Mouse (Mus musculus) heart, embryonic 15.5 days (tissue): Measurements from ENCODE around the gene Foxk1. TPM values are rescaled to one million over a fixed set of nuclear protein-coding genes. Genes with fewer than 3 reads are reported as not detected.

Experiments used
- ATAC-seq: fragments of 200-750 bp; cut with Nextera tagmentation; replicated peaks from 2 replicates; pipeline ENCODE4 v1.8.0; 2017; ENCODE audit warnings: low read depth, moderate TSS enrichment; ENCODE audit not compliant: insufficient number of reproducible peaks, insufficient read depth, low FRiP score
- H3K27ac ChIP-seq: fragments of 300-500 bp; sonication (generic); 2 replicates; pipeline ENCODE4 v1.5.1; 2015; ENCODE audit warnings: mild to moderate bottlenecking, inconsistent platforms
- H3K27me3 ChIP-seq: fragments of 300-500 bp; sonication (generic); 2 replicates; pipeline ENCODE4 v1.6.1; 2015; ENCODE audit warnings: inconsistent platforms
- H3K36me3 ChIP-seq: fragments of 300-500 bp; sonication (generic); 2 replicates; pipeline ENCODE4 v1.6.1; 2015; ENCODE audit warnings: mild to moderate bottlenecking, inconsistent platforms
- H3K4me1 ChIP-seq: fragments of 300-500 bp; sonication (generic); replicated peaks from 2 replicates; pipeline ENCODE4 v1.6.1; 2015; ENCODE audit warnings: inconsistent platforms
- H3K4me2 ChIP-seq: fragments of 300-500 bp; sonication (generic); 2 replicates; pipeline ENCODE4 v1.6.1; 2015; ENCODE audit warnings: inconsistent platforms, mild to moderate bottlenecking, moderate library complexity
- H3K4me3 ChIP-seq: fragments of 300-500 bp; sonication (generic); 2 replicates; pipeline ENCODE4 v1.5.1; 2015; ENCODE audit warnings: mild to moderate bottlenecking, inconsistent platforms
- H3K9ac ChIP-seq: fragments of 300-500 bp; sonication (generic); 2 replicates; pipeline ENCODE4 v1.6.1; 2015; ENCODE audit warnings: mild to moderate bottlenecking, inconsistent platforms
- H3K9me3 ChIP-seq: fragments of 300-500 bp; sonication (generic); replicated peaks from 2 replicates; pipeline ENCODE4 v1.6.1; 2016; ENCODE audit warnings: inconsistent platforms
- WGBS: fragments of 180-500 bp; shearing (Covaris S2); methylation state at CpG from one replicate; pipeline ENCODE4 v1.1.7; 2015; ENCODE audit warnings: mixed read lengths; 5-methylcytosine and 5-hydroxymethylcytosine counted together
- polyA plus RNA-seq: library from polyadenylated mRNA; unstranded; fragments of >200 nt; fragmentation: Nextera tagmentation; extraction: Ambion mirVana; gene quantifications from 2 replicates; pipeline ENCODE4 v1.2.1, GENCODE M21; 2015

Gene Foxk1
- polyA plus RNA-seq, 1 experiment from 2014 or later, result 3.1 TPM

DNA sequence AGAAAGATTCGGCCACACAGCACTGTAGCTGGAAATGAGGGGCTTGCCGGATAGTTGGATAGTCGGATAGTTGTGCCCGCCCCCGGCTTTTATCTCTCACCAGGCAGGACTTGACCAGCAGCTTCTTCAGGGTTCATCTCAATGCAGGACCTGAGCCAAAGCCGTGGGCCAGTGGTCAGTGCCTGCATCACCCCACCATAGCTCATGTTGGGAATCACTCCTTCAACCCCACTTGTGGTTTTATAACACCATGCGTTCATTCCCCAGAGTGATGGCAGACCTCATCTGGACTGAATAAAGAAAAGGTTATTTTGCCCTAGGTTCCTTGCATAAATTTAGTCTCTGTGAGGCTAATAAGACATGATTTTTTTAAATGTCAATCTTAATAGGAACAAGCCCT lies 9.1 kb downstream of the Foxk1 start:
- Histone ChIP-seq H3K36me3 (no peaks in the 10 kb centered on the region; the same call in 1 of the 2 replicates), H3K27ac (no peak overlapping the region), H3K4me3 (no peak overlapping the region), H3K4me2 (no peak overlapping the region), H3K27me3 (no peaks in the 10 kb centered on the region), H3K4me1 (peaks cover 41% of the 10 kb centered on the region), H3K9me3 (no peaks in the 10 kb centered on the region), H3K9ac (no peak overlapping the region)
- WGBS, result 37% methylated on average over 7 of the region's 7 CpGs
- ATAC-seq, result no peak

DNA sequence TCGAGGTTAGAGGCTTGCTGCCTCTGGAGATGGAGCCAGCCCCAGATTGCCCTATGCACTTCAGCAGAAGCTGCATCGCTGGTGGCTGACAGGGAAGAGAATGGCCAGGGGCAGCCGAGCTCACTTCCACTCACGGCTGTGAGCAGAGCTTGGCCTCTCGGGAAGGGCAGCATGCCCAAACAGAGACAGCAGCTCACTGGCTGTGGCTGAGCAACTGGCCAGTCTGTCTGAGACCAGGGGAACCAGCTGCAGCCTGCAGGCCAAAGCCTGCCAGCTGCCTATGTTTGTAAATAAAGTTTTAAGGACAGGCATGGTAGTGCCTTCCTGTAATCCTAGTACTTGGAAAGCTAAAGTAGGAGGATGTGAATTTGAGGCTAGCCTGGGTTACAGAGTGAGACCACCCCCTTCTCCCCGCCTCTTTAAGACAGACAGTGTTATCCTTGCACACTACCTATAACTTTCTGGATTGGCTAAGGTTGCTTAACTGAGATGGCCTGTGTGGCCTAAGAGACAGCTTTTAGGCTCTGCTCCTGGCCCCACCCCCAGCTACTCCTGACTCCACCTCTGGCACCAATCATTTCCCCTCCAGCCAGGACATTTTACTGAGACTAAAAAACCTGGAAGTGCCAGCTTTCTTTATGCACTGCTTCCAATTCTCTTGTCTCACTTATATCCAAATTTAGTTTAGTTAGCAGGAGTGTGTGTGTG lies 11.5 kb downstream of the Foxk1 start:
- peaks cover 58% of the 10 kb centered on the region for H3K4me1 ChIP-seq
- H3K27me3 ChIP-seq, result no peaks in the 10 kb centered on the region
- 0 out of 2 replicates have a peak overlapping the region, but pooled peaks have one; percentile 19 for H3K9ac ChIP-seq
- no peak overlapping the region for H3K4me2 ChIP-seq
- no peaks in the 10 kb centered on the region for H3K9me3 ChIP-seq
- peak; percentile 14; the same call in 1 of the 2 replicates for ATAC-seq
- no peak overlapping the region for H3K4me3 ChIP-seq
- peak overlapping the region; percentile 50 for H3K27ac ChIP-seq
- no peaks in the 10 kb centered on the region for H3K36me3 ChIP-seq
- 43% methylated on average over 6 of the region's 6 CpGs for WGBS

DNA sequence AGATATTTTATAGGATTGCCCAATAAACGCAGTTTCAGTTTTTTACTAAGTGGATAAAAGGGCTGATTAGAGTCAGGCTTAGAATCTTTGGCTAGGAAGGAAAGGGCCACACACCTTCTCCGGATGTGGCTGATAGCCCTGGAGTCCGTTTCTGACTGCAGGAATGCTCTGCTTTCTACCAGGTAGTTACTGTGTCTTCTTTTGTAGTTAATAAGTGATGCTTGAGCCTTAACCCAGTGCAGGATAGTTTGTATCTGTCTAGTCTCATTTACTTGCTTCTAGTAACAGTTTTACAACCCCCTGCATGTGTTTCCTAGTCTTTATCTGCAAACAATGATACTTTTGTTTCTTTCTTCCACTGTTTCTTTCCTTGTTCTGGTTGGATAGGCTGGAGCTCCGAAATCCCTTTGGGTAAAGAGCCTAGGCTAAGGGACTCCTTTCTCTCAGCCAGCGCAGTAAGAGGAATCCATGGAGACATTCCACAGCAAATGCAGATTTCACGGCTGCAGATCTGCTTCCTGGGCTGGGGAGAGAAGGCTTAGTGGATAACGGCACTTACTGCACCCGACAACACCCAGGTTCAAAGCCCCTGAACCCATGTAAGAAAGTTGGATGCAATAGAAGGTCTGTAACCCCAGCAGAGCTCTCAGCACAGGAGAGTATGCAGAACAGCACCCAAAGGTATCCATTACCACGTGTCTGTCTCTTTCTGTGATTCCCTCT lies 12.6 kb downstream of the Foxk1 start:
- 37% methylated on average over 9 of the region's 9 CpGs for WGBS
- H3K27me3 ChIP-seq, result no peaks in the 10 kb centered on the region
- no peak overlapping the region for H3K4me2 ChIP-seq
- no peak for ATAC-seq
- 0 out of 2 replicates have a peak overlapping the region, but pooled peaks have one; percentile 50 for H3K27ac ChIP-seq
- H3K36me3 ChIP-seq, result no peaks in the 10 kb centered on the region
- peaks cover 56% of the 10 kb centered on the region for H3K4me1 ChIP-seq
- H3K9ac ChIP-seq, result no peak overlapping the region
- no peaks in the 10 kb centered on the region for H3K9me3 ChIP-seq
- no peak overlapping the region for H3K4me3 ChIP-seq

DNA sequence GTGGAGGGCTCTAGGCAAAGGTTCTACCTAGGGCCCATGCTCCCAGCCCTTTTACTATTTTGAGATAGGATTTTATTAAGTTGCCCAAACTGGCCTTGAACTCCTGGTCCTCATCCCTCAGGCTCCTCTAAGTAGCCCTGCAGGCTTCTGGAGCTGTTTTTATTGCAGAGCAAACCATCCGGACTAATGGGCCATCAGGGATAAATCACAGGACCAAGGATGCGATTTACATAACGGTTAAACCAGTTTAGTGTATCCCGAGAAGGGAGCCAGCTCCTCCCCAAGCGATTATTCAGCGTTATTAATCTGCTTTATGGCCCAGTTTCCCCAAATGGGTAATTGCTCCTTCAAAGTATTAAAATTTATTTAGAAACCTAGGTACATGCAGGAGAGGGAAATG lies 14.1 kb downstream of the Foxk1 start:
- no peak overlapping the region for H3K4me3 ChIP-seq
- no peak overlapping the region for H3K9ac ChIP-seq
- no peak overlapping the region for H3K4me2 ChIP-seq
- peaks cover 58% of the 10 kb centered on the region for H3K4me1 ChIP-seq
- no peaks in the 10 kb centered on the region for H3K27me3 ChIP-seq
- no peak for ATAC-seq
- 70% methylated on average over 6 of the region's 6 CpGs for WGBS
- no peaks in the 10 kb centered on the region for H3K36me3 ChIP-seq
- H3K27ac ChIP-seq, result no peak overlapping the region
- H3K9me3 ChIP-seq, result no peaks in the 10 kb centered on the region

DNA sequence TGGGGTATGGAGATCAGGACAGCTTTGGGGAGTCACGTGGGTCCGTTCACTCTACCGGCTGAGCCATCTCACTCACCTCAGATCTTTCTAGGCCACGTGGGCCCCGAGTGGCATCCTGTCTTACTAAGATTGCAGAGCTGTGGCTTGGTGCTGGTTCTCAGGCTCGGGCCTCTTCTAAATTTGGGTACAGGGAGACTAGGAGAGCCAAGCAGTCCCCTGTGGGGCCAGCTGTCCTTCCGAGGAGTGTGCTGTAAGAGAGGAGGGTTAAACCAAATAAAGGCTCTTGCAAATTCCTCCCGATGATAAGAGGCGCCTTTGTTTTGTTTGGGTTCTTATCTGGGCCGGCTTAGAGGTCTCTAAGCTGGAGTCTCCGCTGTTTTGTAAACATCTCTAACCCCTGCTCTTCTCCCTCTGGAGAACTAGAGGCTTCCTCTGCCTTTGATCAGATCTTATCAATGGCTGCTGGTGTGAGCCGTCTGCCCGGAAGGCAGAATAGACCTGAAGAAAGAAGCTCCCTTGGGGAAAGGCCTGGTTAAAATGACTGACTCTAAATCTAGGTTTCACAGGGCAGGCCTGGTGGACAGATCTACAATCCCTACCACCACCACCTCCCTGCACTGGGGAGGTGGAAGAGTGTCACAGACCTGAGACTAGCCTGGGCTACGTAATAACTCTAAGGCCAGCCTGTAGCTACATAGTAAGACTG lies 14.9 kb downstream of the Foxk1 start:
- Histone ChIP-seq H3K4me2 (peak overlapping the region; percentile 28), H3K36me3 (no peaks in the 10 kb centered on the region), H3K9me3 (no peaks in the 10 kb centered on the region), H3K4me3 (no peak overlapping the region), H3K27ac (peak overlapping the region; percentile 73), H3K4me1 (peaks cover 66% of the 10 kb centered on the region), H3K9ac (no peak overlapping the region), H3K27me3 (no peaks in the 10 kb centered on the region)
- 0 out of 2 replicates have a peak, but pooled peaks have one; percentile 40 for ATAC-seq
- 10% methylated on average over 14 of the region's 14 CpGs for WGBS

DNA sequence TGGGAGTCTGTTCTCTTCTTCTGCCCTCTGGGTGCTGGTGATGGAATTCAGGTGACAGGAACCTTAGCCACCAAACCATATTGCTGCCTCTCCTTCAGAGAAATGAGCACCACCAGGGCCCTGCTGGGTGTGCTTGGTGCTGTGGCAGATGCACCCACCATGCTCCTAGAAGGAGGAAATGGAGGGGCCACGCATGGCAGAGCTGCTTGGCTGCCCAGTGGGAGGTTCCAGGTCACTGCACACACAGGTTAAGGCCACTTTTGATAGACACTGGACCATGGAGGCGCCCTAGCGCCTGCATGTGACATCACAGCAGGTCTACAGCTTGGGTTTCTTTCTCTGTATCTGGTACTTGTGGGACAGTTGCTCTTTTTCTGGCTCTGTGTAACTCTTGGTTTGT lies 15.8 kb downstream of the Foxk1 start:
- Histone ChIP-seq H3K36me3 (no peaks in the 10 kb centered on the region), H3K4me1 (peaks cover 68% of the 10 kb centered on the region), H3K27ac (no peak overlapping the region), H3K9ac (no peak overlapping the region), H3K4me3 (no peak overlapping the region), H3K4me2 (no peak overlapping the region), H3K27me3 (no peaks in the 10 kb centered on the region), H3K9me3 (no peaks in the 10 kb centered on the region)
- WGBS, result 85% methylated on average over 3 of the region's 3 CpGs
- no peak for ATAC-seq

GRCm38 (mm10) chr5:142417876-142418275 lies 16.6 kb downstream of the Foxk1 start:
- Histone ChIP-seq H3K4me1 (peaks cover 64% of the 10 kb centered on the region), H3K4me3 (no peak overlapping the region), H3K9ac (no peak overlapping the region), H3K4me2 (no peak overlapping the region), H3K27me3 (no peaks in the 10 kb centered on the region), H3K36me3 (no peaks in the 10 kb centered on the region), H3K27ac (no peak overlapping the region), H3K9me3 (no peaks in the 10 kb centered on the region)
- no peak for ATAC-seq
- WGBS, result 77% methylated on average over 9 of the region's 9 CpGs

- Histone ChIP-seq H3K9ac (no peak overlapping the region), H3K27me3 (no peaks in the 10 kb centered on the region), H3K36me3 (no peaks in the 10 kb centered on the region), H3K27ac (no peak overlapping the region), H3K9me3 (no peaks in the 10 kb centered on the region), H3K4me1 (peaks cover 63% of the 10 kb centered on the region), H3K4me3 (no peak overlapping the region), H3K4me2 (no peak overlapping the region)
- WGBS, result 86% methylated on average over 4 of the region's 4 CpGs
- ATAC-seq, result no peak
These were observed 17.1 kb downstream of the Foxk1 start for GRCm38 (mm10) chr5:142418419-142418818.

DNA sequence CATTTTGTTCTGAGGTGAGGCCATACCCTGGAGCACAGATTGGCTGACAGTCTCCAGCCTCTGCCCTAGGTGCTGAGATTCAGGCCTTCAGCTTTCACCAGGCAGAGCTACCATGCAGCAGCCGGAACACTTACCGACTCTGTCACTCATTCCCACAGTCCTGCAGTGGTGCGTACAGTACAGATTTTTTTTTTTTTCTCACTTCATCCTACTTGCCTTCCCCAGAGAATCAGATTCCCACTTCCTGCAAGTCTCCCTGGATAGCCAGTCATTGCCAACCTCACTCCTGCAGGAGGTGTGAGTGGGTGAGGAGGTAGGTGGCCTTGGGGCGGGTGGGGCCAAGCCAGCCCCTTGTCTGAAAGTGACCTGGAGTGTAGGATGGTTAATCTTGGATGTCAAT lies 19.0 kb downstream of the Foxk1 start:
- H3K4me3 ChIP-seq, result no peak overlapping the region
- WGBS, result 67% methylated on average over 4 of the region's 4 CpGs
- H3K36me3 ChIP-seq, result no peaks in the 10 kb centered on the region
- H3K27ac ChIP-seq, result 0 out of 2 replicates have a peak overlapping the region, but pooled peaks have one; percentile 5
- no peak for ATAC-seq
- H3K4me1 ChIP-seq, result peaks cover 74% of the 10 kb centered on the region
- H3K9ac ChIP-seq, result no peak overlapping the region
- no peaks in the 10 kb centered on the region for H3K9me3 ChIP-seq
- no peak overlapping the region for H3K4me2 ChIP-seq
- no peaks in the 10 kb centered on the region for H3K27me3 ChIP-seq

GRCm38 (mm10) chr5:142420920-142421319 lies 19.6 kb downstream of the Foxk1 start:
- no peaks in the 10 kb centered on the region for H3K36me3 ChIP-seq
- peaks cover 74% of the 10 kb centered on the region for H3K4me1 ChIP-seq
- no peak for ATAC-seq
- no peak overlapping the region for H3K4me2 ChIP-seq
- 67% methylated on average over 9 of the region's 9 CpGs for WGBS
- no peaks in the 10 kb centered on the region for H3K9me3 ChIP-seq
- no peak overlapping the region for H3K4me3 ChIP-seq
- peak overlapping the region; percentile 5 for H3K27ac ChIP-seq
- no peaks in the 10 kb centered on the region for H3K27me3 ChIP-seq
- H3K9ac ChIP-seq, result no peak overlapping the region

DNA sequence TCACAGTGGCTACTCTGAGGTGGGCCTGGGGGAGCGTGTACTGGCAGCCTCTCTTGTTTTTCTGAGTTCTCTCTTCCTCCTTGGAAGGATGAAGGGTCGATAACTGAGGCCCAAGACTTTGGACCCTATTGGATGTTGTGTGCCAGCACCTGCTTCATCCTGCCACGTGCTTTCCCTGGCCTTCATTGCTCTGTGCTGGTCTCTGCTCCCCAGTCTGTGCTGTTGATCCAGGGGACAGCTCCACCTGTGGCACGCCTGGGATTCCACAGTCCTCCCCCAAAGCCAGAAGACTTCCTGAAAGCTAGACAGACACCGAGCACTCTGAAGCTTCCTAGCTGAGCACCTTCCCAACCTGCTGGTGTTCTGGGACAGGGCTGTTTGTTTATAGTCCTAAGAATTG lies 20.6 kb downstream of the Foxk1 start:
- H3K4me3 ChIP-seq, result no peak overlapping the region
- no peak overlapping the region for H3K9ac ChIP-seq
- H3K27ac ChIP-seq, result no peak overlapping the region
- no peaks in the 10 kb centered on the region for H3K9me3 ChIP-seq
- WGBS, result 75% methylated on average over 5 of the region's 5 CpGs
- no peaks in the 10 kb centered on the region for H3K27me3 ChIP-seq
- H3K4me1 ChIP-seq, result peaks cover 74% of the 10 kb centered on the region
- H3K36me3 ChIP-seq, result no peaks in the 10 kb centered on the region
- no peak overlapping the region for H3K4me2 ChIP-seq
- ATAC-seq, result no peak
